Mouse (Mus musculus): ENCODE results near the gene Epha1. TPM values are rescaled to one million over a fixed set of nuclear protein-coding genes. Genes with fewer than 3 reads are reported as not detected.

Epha1 gene
- polyA plus RNA-seq, 1 experiment from 2014 or later, result 8.4 TPM

DNA sequence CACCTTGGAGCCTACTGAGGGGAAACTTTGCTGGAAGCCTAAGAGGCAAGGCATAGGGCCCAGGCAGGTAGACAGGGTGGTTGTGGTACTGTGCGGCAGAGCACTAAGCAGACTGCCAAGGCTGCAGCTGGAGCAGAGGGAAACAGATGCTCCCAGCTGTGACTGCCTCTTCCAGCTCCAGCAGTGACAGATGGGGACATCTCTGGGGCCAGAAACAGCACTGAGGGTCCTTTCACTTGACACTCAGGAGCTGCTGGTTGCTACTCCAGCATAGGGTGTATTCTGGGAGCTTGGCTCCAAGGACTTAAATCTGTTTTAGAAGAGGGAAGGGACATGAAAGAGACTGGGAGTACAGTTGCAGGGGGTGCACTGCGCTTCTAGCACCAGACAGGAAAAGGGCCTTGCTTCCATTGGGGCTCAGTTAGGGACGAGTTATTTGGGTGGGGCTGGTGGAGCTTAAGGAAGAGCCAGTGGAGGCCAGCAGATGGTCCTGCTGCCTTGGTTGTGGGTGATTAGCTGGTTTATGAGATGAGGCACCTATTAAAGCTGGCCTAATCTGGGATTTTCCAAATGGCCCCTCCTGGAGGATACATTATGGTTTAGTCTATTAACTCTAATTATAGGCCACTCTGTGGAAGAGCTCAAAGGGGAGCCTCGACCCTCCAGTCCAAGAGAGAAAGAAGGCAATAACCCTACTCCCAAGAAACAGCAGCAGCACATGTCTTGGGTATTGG, 2.3 kb downstream of the Epha1 start:
- ATAC-seq (ENCODE audit: low read depth), result no peak
- Histone ChIP-seq H3K4me2 (ENCODE audit: low read depth, low read length) (no peak overlapping the region), H3K27ac (ENCODE audit: low read length) (no peak overlapping the region), H3K27me3 (ENCODE audit: control insufficient read depth, insufficient read depth, low read depth, low read length) (no peaks in the 10 kb centered on the region), H3K4me3 (ENCODE audit: low read depth, low read length) (no peak overlapping the region), H3K4me1 (ENCODE audit: control insufficient read depth, low read depth, low read length) (no peaks in the 10 kb centered on the region; the same call in 1 of the 2 replicates), H3K9ac (ENCODE audit: low read depth, low read length) (no peak overlapping the region), H3K36me3 (ENCODE audit: control insufficient read depth, insufficient read depth) (no peaks in the 10 kb centered on the region), H3K9me3 (replicated peaks; ENCODE audit: control insufficient read depth, low read length) (no peaks in the 10 kb centered on the region)
- 45% methylated on average over 4 of the region's 4 CpGs for WGBS (ENCODE audit: insufficient replicate concordance)

DNA sequence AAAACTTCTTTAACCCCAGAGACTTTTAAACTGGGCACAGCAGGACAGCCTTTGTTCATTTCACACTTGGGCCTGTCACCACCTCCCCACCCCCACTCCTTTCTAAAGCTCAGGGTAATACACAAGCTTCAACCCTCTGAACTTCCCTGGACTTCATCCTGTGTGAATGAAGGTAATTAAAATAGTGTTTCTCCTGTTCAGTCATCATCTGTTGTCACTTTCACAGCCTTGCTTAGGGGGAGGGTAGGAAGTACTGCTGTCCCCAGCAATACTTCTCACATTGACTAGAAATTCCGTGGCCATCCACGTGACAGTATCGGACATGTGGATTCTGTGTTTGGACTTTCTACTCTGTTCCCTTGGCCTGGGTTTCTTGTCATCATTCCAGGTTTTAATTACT, 3.2 kb downstream of the Epha1 start:
- Histone ChIP-seq H3K4me3 (ENCODE audit: low read depth, low read length) (no peak overlapping the region), H3K27ac (ENCODE audit: low read length) (no peak overlapping the region), H3K36me3 (ENCODE audit: control insufficient read depth, insufficient read depth) (no peaks in the 10 kb centered on the region), H3K9me3 (replicated peaks; ENCODE audit: control insufficient read depth, low read length) (no peaks in the 10 kb centered on the region), H3K4me1 (ENCODE audit: control insufficient read depth, low read depth, low read length) (no peaks in the 10 kb centered on the region; the same call in 1 of the 2 replicates), H3K27me3 (ENCODE audit: control insufficient read depth, insufficient read depth, low read depth, low read length) (no peaks in the 10 kb centered on the region), H3K9ac (ENCODE audit: low read depth, low read length) (no peak overlapping the region), H3K4me2 (ENCODE audit: low read depth, low read length) (no peak overlapping the region)
- 0 out of 2 replicates have a peak, but pooled peaks have one; percentile 27 for ATAC-seq (ENCODE audit: low read depth)
- 46% methylated on average over 3 of the region's 3 CpGs for WGBS (ENCODE audit: insufficient replicate concordance)

DNA sequence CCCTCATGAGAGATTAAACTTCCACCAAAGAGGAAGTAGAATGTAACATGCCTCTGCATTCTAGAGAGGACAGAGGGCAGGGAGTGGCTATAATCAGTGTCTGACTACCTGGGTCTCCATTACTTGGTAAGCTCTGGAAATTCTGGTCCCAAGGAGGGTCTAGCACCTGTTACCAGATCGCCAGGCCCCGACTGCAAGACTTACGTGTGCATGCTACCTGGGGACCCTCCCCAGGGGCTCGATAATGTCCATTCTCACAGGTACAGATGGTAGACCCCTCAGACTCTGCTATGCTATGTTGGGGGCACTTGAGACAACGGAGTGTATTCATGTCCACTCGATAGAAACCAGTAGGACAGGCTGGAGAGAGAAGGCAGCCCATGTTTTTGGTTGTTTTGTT, 7.9 kb downstream of the Epha1 start:
- 59% methylated on average over 6 of the region's 6 CpGs for WGBS (ENCODE audit: insufficient replicate concordance)

DNA sequence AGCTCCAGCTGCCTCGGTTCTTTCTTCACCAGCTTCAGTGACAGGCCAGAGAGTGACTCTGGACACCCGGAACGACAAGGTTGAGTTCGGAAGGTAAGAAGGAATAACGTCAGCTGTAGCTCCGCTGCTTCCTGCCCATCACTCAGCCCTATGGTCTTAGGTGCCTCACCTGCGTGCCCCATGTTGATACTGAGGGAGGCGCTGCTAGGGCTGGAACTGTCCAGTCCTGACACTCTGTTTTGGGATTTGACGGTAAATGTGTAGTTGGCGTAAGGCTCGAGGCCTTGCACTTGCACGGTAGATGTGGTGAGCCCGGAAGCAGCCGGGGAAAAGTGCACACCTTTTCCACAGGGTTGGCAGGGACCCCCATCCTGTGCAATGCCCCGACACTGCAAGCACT, 8.5 kb downstream of the Epha1 start:
- Histone ChIP-seq H3K4me3 (ENCODE audit: low read depth, low read length) (no peak overlapping the region), H3K9me3 (replicated peaks; ENCODE audit: control insufficient read depth, low read length) (no peaks in the 10 kb centered on the region), H3K9ac (ENCODE audit: low read depth, low read length) (no peak overlapping the region), H3K4me2 (ENCODE audit: low read depth, low read length) (no peak overlapping the region), H3K27me3 (ENCODE audit: control insufficient read depth, insufficient read depth, low read depth, low read length) (no peaks in the 10 kb centered on the region), H3K4me1 (ENCODE audit: control insufficient read depth, low read depth, low read length) (no peaks in the 10 kb centered on the region), H3K27ac (ENCODE audit: low read length) (no peak overlapping the region), H3K36me3 (ENCODE audit: control insufficient read depth, insufficient read depth) (no peaks in the 10 kb centered on the region)
- ATAC-seq (ENCODE audit: low read depth), result no peak
- 82% methylated on average over 15 of the region's 15 CpGs for WGBS (ENCODE audit: insufficient replicate concordance)

More for the DNA sequence above, 7.9 kb downstream of the Epha1 start:
- Histone ChIP-seq H3K27ac (ENCODE audit: low read length) (no peak overlapping the region), H3K27me3 (ENCODE audit: control insufficient read depth, insufficient read depth, low read depth, low read length) (no peaks in the 10 kb centered on the region), H3K4me3 (ENCODE audit: low read depth, low read length) (no peak overlapping the region), H3K4me2 (ENCODE audit: low read depth, low read length) (no peak overlapping the region), H3K4me1 (ENCODE audit: control insufficient read depth, low read depth, low read length) (no peaks in the 10 kb centered on the region), H3K36me3 (ENCODE audit: control insufficient read depth, insufficient read depth) (no peaks in the 10 kb centered on the region), H3K9ac (ENCODE audit: low read depth, low read length) (no peak overlapping the region), H3K9me3 (replicated peaks; ENCODE audit: control insufficient read depth, low read length) (no peaks in the 10 kb centered on the region)
- no peak for ATAC-seq (ENCODE audit: low read depth)

DNA sequence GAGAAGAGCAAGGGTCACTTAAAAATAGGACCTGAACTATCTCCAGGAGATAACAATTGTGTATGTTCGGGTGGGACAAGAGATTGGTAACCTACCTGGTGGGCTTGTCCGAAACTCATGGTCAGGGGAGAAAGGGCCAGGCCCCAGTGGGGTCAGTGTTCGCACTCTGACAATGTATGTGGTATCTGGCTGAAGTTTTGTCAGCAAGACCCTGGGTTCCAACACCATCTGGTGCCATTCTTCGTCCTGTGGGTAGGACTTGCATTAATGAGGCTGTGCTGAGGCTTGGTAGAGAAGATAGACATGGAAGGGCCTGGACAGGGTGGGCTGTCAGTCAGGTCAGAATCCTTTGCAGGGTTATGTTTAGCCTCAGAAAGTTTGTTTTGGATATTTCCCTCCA, 9.0 kb downstream of the Epha1 start:
- ATAC-seq (ENCODE audit: low read depth), result no peak
- WGBS (ENCODE audit: insufficient replicate concordance), result 62% methylated on average over 4 of the region's 4 CpGs

DNA sequence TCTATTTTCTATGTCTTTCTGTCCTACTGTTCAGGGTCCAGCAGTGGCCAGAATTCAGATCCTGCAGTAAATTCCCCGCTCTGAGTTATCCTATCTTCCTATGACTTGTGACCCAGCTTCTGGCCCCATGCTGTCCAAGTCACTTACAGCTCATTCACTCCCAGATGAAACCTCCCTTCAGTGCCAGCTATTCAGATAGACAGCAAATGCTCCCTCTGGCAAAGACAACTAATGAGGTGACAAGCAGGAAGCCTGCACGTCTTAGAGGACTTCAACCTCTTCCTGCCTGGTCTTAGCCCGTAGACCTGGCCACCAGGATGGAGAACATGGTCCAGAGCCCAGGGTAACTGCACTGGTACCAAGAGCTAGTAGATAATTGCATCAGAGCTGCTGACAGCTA, 10.1 kb downstream of the Epha1 start:
- Histone ChIP-seq H3K27ac (ENCODE audit: low read length) (no peak overlapping the region), H3K4me3 (ENCODE audit: low read depth, low read length) (no peak overlapping the region), H3K4me1 (ENCODE audit: control insufficient read depth, low read depth, low read length) (no peaks in the 10 kb centered on the region), H3K4me2 (ENCODE audit: low read depth, low read length) (no peak overlapping the region), H3K9ac (ENCODE audit: low read depth, low read length) (no peak overlapping the region), H3K27me3 (ENCODE audit: control insufficient read depth, insufficient read depth, low read depth, low read length) (no peaks in the 10 kb centered on the region), H3K36me3 (ENCODE audit: control insufficient read depth, insufficient read depth) (peaks cover 4% of the 10 kb centered on the region; the same call in 1 of the 2 replicates), H3K9me3 (replicated peaks; ENCODE audit: control insufficient read depth, low read length) (no peaks in the 10 kb centered on the region)
- ATAC-seq (ENCODE audit: low read depth), result no peak
- 33% methylated on average over 3 of the region's 3 CpGs for WGBS (ENCODE audit: insufficient replicate concordance)

More for the DNA sequence above, 9.0 kb downstream of the Epha1 start:
- Histone ChIP-seq H3K36me3 (ENCODE audit: control insufficient read depth, insufficient read depth) (no peaks in the 10 kb centered on the region), H3K27me3 (ENCODE audit: control insufficient read depth, insufficient read depth, low read depth, low read length) (no peaks in the 10 kb centered on the region), H3K9me3 (replicated peaks; ENCODE audit: control insufficient read depth, low read length) (no peaks in the 10 kb centered on the region), H3K4me3 (ENCODE audit: low read depth, low read length) (no peak overlapping the region), H3K4me2 (ENCODE audit: low read depth, low read length) (no peak overlapping the region), H3K4me1 (ENCODE audit: control insufficient read depth, low read depth, low read length) (no peaks in the 10 kb centered on the region), H3K27ac (ENCODE audit: low read length) (no peak overlapping the region), H3K9ac (ENCODE audit: low read depth, low read length) (no peak overlapping the region)

DNA sequence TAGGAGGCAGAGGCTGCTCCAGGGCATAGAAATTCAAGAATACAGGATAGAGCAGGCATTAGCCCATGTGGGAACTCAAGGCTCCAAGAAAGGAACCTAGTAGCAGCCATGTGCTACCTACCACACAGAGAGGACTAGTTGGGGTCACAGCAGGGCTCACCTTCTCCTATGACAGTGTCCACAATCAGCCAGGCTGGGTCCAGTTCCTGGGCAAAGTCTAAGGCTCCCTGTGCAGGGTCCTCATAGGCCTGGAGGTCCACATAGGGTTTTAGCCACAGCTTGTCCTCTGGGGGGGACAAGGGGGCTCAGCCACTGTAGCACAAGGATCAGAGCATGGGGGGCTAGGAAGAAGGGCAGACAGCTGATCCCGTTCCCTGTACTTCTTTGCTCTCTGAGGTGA, 10.6 kb downstream of the Epha1 start:
- H3K27me3 ChIP-seq (ENCODE audit: control insufficient read depth, insufficient read depth, low read depth, low read length), result no peaks in the 10 kb centered on the region
- no peaks in the 10 kb centered on the region for H3K4me1 ChIP-seq (ENCODE audit: control insufficient read depth, low read depth, low read length)
- 82% methylated on average over 1 of the region's 1 CpGs for WGBS (ENCODE audit: insufficient replicate concordance)
- H3K9me3 ChIP-seq (replicated peaks; ENCODE audit: control insufficient read depth, low read length), result no peaks in the 10 kb centered on the region
- no peak overlapping the region for H3K4me3 ChIP-seq (ENCODE audit: low read depth, low read length)
- ATAC-seq (ENCODE audit: low read depth), result no peak
- no peak overlapping the region for H3K4me2 ChIP-seq (ENCODE audit: low read depth, low read length)
- no peak overlapping the region for H3K27ac ChIP-seq (ENCODE audit: low read length)
- H3K9ac ChIP-seq (ENCODE audit: low read depth, low read length), result no peak overlapping the region
- H3K36me3 ChIP-seq (ENCODE audit: control insufficient read depth, insufficient read depth), result peaks cover 9% of the 10 kb centered on the region

DNA sequence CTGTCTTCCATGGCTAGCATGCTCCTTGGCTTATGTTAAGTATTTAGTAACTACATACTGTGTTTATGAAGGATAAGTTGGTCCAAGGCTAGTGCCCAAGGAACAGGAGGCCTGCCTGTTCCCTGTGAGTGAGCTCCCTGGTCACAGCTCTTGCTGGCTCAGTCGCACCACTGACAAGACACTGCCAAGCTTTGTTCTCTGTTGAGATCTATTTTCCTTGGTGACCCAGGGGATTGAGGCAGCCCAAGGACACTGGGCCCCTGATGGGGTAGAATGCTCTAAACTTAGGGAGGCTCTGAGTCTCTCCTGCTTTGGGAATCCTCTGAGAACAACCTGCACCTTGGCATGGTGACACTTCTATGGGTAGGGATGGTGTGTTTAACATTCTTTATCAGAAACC, 11.0 kb downstream of the Epha1 start:
- H3K9ac ChIP-seq (ENCODE audit: low read depth, low read length), result no peak overlapping the region
- no peak overlapping the region for H3K4me2 ChIP-seq (ENCODE audit: low read depth, low read length)
- ATAC-seq (ENCODE audit: low read depth), result no peak
- no peaks in the 10 kb centered on the region for H3K27me3 ChIP-seq (ENCODE audit: control insufficient read depth, insufficient read depth, low read depth, low read length)
- no peak overlapping the region for H3K4me3 ChIP-seq (ENCODE audit: low read depth, low read length)
- no peaks in the 10 kb centered on the region for H3K4me1 ChIP-seq (ENCODE audit: control insufficient read depth, low read depth, low read length)
- no peak overlapping the region for H3K27ac ChIP-seq (ENCODE audit: low read length)
- H3K36me3 ChIP-seq (ENCODE audit: control insufficient read depth, insufficient read depth), result peaks cover 10% of the 10 kb centered on the region
- H3K9me3 ChIP-seq (replicated peaks; ENCODE audit: control insufficient read depth, low read length), result no peaks in the 10 kb centered on the region
- 60% methylated on average over 1 of the region's 1 CpGs for WGBS (ENCODE audit: insufficient replicate concordance)

DNA sequence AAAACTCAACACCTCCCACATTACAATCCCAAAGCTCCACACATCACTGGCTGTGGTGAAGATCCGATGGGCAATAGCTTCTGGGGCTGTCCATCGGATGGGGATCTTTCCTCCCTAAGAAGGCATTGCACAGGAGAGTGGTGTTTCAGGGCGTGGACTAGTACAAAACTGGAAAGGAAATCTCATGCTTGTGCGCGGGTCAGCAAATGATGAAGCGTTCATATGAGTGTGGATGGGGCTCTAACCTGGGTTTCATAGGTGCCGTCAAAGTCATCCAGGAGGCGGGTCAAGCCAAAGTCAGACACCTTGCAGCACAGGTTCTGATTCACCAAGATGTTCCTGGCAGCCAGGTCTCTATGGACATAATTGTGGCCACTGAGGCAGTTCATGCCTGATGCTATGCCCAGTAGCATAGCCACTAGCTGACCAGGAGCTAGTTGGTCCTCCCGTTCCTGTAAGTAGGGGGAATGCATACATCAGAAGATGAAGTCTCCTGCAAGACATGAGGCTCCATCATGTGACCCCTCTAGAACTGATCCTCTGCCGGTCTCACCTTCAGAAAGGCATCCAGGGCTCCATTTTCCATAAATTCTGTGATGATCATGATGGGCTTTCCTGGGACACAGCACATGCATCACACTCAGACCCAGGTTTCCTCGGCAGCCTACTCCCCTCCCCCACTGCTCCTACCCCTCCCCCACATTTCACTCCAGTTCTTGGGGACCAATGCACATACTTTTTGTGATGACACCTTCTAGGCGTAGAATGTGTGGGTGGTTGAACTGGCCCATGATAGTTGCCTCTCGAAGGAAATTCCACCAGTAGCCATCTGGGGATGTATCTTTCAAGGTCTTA, 11.8 kb downstream of the Epha1 start:
- no peak overlapping the region for H3K4me3 ChIP-seq (ENCODE audit: low read depth, low read length)
- no peak overlapping the region for H3K4me2 ChIP-seq (ENCODE audit: low read depth, low read length)
- no peak overlapping the region for H3K9ac ChIP-seq (ENCODE audit: low read depth, low read length)
- no peaks in the 10 kb centered on the region for H3K9me3 ChIP-seq (replicated peaks; ENCODE audit: control insufficient read depth, low read length)
- H3K4me1 ChIP-seq (ENCODE audit: control insufficient read depth, low read depth, low read length), result no peaks in the 10 kb centered on the region
- 68% methylated on average over 13 of the region's 13 CpGs for WGBS (ENCODE audit: insufficient replicate concordance)
- H3K36me3 ChIP-seq (ENCODE audit: control insufficient read depth, insufficient read depth), result peaks cover 14% of the 10 kb centered on the region
- no peak for ATAC-seq (ENCODE audit: low read depth)
- no peaks in the 10 kb centered on the region for H3K27me3 ChIP-seq (ENCODE audit: control insufficient read depth, insufficient read depth, low read depth, low read length)
- H3K27ac ChIP-seq (ENCODE audit: low read length), result no peak overlapping the region

All from liver, embryonic 16.5 days (tissue).